Mouse (Mus musculus) midbrain, embryonic 14.5 days (tissue): ENCODE results near the gene Mecp2. TPM values are rescaled to one million over a fixed set of nuclear protein-coding genes. Genes with fewer than 3 reads are reported as not detected.

ENCODE experiments used
- ATAC-seq: fragments of 200-750 bp; cut with Nextera tagmentation; 2 replicates; pipeline ENCODE4 v1.8.0; 2017; ENCODE audit warnings: moderate number of reproducible peaks, moderate library complexity; ENCODE audit not compliant: low FRiP score, low TSS enrichment
- DNase-seq: peaks from one replicate; pipeline ENCODE4 v3.0.0-alpha.2; 2015
- H3K27ac ChIP-seq: fragments of 300-500 bp; sonication (generic); replicated peaks from 2 replicates; pipeline ENCODE4 v1.5.1; 2014; ENCODE audit warnings: mild to moderate bottlenecking, low read depth, low read length, moderate library complexity
- H3K27me3 ChIP-seq: fragments of 300-500 bp; sonication (generic); 2 replicates; pipeline ENCODE4 v1.6.1; 2014; ENCODE audit warnings: low read length, control low read depth, mixed read lengths; ENCODE audit not compliant: control insufficient read depth, insufficient read depth
- H3K36me3 ChIP-seq: fragments of 300-500 bp; sonication (generic); 2 replicates; pipeline ENCODE4 v1.6.1; 2014; ENCODE audit warnings: low read length, control low read depth; ENCODE audit not compliant: control insufficient read depth, insufficient read depth
- H3K4me1 ChIP-seq: fragments of 300-500 bp; sonication (generic); 2 replicates; pipeline ENCODE4 v1.6.1; 2014; ENCODE audit warnings: mild to moderate bottlenecking, antibody characterized with exemption, low read length, control low read depth; ENCODE audit not compliant: control insufficient read depth, insufficient read depth
- H3K4me2 ChIP-seq: fragments of 300-500 bp; sonication (generic); 2 replicates; pipeline ENCODE4 v1.6.1; 2014; ENCODE audit warnings: mild to moderate bottlenecking, low read length, moderate library complexity
- H3K4me3 ChIP-seq: fragments of 300-500 bp; sonication (generic); replicated peaks from 2 replicates; pipeline ENCODE4 v1.5.1; 2014; ENCODE audit warnings: low read depth, low read length
- H3K9ac ChIP-seq: fragments of 300-500 bp; sonication (generic); replicated peaks from 2 replicates; pipeline ENCODE4 v1.6.1; 2014; ENCODE audit warnings: mild to moderate bottlenecking, low read length, moderate library complexity
- H3K9me3 ChIP-seq: fragments of 300-500 bp; sonication (generic); 2 replicates; pipeline ENCODE4 v1.6.1; 2016; ENCODE audit warnings: low read length, control low read depth, mixed read lengths; ENCODE audit not compliant: control insufficient read depth
- WGBS: fragments of 180-500 bp; shearing (Covaris S2); extraction: QIAGEN DNeasy Blood & Tissue Kit; methylation state at CpG from one replicate; pipeline ENCODE4 v1.1.7; 2014; 5-methylcytosine and 5-hydroxymethylcytosine counted together
- polyA plus RNA-seq: library from polyadenylated mRNA; unstranded; fragments of >200 nt; fragmentation: Nextera tagmentation; extraction: Ambion mirVana; gene quantifications from 2 replicates; pipeline ENCODE4 v1.2.1, GENCODE M21; 2014

The Mecp2 gene
- polyA plus RNA-seq, 1 experiment from 2014 or later, result 19.4 TPM

DNA sequence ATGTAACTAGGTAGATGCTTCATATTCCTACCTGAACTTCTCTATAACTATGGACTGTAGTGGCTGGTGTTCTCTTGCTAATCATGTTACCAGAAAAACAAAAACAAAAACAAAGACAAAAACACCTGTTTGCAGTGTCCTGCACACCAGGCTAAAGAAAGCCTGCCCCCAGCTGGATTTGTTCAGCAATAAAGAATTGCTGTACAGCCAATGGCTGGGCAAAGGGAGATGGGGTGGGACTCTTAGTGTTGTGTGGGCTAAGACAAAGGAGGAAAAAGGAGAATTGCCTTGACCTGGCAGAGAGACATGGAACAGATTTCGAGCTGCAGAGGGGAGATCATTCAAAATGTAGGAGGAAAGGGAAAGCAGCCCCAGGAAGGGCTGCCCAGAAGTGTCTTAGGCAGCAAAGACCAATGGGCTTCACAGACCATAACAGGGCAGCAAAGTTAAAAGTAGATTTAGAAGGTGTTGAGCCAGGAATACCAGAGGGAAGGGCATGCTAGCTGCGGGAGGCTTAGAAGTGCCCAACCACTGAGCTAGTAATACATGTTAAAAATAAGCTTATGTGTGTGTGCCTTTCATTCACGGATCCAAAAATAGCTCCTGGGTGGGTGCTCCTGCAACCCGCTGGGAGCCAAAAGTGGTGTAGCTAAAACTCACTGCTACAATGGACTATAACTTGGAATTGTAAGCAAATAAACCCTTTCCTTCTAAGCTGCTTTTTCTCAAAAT lies 31.5 kb downstream of the Mecp2 start:
- Histone ChIP-seq H3K27ac (no peak overlapping the region), H3K4me1 (no peaks in the 10 kb centered on the region), H3K9ac (no peak overlapping the region), H3K4me3 (no peak overlapping the region), H3K4me2 (no peak overlapping the region), H3K9me3 (no peaks in the 10 kb centered on the region), H3K36me3 (no peaks in the 10 kb centered on the region), H3K27me3 (no peaks in the 10 kb centered on the region)
- 61% methylated on average over 4 of the region's 4 CpGs for WGBS
- ATAC-seq (no peak), DNase-seq (no peak)

DNA sequence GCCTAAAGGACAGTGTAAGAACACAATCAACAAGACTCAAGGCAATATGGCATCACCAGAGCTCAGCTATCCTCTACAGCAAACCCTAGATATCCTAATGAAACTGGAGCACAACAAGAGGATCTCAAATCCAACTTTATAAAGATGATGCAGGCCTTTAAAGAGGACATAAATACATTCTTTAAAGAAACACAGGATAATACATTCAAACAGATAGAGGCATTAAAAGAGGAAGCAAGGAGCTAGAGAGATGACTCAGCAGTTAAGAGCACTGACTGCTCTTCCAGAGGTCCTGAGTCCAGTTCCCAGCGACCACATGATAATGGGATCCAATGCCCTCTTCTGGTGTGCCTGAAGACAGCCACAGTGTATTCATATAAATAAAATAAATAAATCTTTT lies 40.0 kb downstream of the Mecp2 start:
- no peaks in the 10 kb centered on the region for H3K9me3 ChIP-seq
- H3K4me2 ChIP-seq, result no peak overlapping the region
- no peaks in the 10 kb centered on the region for H3K4me1 ChIP-seq
- H3K4me3 ChIP-seq, result no peak overlapping the region
- no peak for DNase-seq
- ATAC-seq, result no peak
- WGBS, result 69% methylated on average over 1 of the region's 1 CpGs
- H3K9ac ChIP-seq, result no peak overlapping the region
- H3K27ac ChIP-seq, result no peak overlapping the region
- no peaks in the 10 kb centered on the region for H3K36me3 ChIP-seq
- H3K27me3 ChIP-seq, result no peaks in the 10 kb centered on the region

DNA sequence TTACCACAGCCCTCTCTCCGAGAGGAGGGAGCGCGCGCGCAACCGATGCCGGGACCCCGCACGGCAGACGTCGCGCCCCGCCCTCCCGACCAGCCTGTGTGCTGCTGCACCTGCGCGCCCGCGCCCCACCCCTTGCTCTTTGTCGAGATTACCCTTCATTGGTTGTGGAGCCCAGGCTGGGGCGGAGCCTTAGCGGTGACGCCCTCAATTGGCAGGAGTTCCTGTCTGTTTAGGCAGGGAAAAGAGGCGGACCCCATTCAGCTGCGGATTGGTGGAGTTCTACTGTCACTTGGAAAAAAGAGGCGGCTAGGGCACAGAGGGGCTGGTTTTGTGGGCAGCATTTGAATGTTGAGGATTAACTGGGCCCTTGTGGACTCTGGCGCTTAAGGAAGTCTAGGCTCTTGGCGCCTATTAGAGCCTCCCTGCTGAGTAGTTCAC lies 49.5 kb downstream of the Mecp2 start:
- Histone ChIP-seq H3K9ac (peak overlapping the region; percentile 70), H3K27me3 (no peaks in the 10 kb centered on the region), H3K4me1 (no peaks in the 10 kb centered on the region; the same call in none of the 2 replicates), H3K27ac (peak overlapping the region; percentile 95), H3K4me3 (peak overlapping the region; percentile 51), H3K9me3 (no peaks in the 10 kb centered on the region), H3K36me3 (no peaks in the 10 kb centered on the region), H3K4me2 (peak overlapping the region; percentile 50)
- peak; percentile 99 for ATAC-seq
- 16% methylated on average over 24 of the region's 27 CpGs for WGBS
- DNase-seq, result peak; percentile 96

DNA sequence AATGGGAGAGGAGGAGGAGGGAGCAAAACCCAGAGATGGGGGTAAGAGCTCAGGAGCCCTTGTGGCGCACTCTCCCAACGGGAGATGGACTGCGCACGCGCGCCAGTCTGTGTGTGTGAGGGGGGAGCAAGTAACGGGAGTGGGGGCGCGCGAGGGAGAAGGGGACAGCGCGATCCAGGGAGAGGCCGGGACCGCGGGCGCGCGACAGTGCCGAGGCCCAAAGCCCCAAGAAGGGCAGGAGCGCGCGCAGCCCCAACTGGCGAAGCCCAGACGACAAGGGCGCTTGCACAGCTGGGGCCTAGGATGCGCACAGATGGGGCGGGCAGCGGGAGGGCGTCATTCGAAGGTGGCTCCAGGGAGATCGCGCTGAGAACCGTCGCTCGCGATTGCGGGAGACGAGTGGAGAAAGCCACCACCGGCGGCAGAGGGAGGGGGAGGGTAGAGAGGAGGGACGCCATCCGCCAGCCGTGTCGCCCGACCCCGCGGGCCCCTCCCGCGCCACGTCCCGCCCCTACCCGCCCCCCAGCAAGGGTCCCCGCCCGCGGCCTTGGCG lies 50.1 kb downstream of the Mecp2 start:
- peak overlapping the region; percentile 51 for H3K4me3 ChIP-seq
- no peaks in the 10 kb centered on the region for H3K36me3 ChIP-seq
- H3K9ac ChIP-seq, result peak overlapping the region; percentile 70
- H3K4me1 ChIP-seq, result no peaks in the 10 kb centered on the region; the same call in none of the 2 replicates
- peak; percentile 92 for DNase-seq
- H3K9me3 ChIP-seq, result no peaks in the 10 kb centered on the region
- no peaks in the 10 kb centered on the region for H3K27me3 ChIP-seq
- 25% methylated on average over 45 of the region's 56 CpGs for WGBS
- peak; percentile 75 for ATAC-seq
- peak overlapping the region; percentile 95 for H3K27ac ChIP-seq
- peak overlapping the region; percentile 62 for H3K4me2 ChIP-seq

DNA sequence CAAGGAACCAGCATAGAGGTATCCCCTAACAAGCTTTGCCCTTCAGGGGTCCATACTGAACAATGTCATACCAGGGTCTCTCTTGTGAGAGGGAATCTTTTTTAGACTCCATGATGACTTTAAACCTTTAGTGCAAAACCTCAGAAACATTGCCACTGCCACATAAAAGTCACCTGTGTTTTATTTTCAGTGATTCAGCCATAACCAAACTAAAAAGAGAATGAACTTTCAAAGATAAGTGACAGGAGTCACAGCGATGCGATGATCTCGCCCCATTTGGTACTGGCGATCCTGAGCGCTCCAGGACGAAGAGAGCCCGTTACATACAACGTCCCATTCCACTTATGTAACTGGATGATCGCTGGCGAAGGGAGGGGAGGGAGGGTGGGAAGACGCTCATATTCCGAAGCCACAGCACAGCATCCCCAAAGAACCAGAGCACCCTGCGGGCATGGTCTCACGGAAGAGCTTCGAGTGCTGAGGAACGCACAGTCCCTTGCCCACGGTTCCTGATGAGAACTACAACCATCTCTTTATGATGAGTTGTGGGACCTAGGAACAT lies 50.8 kb downstream of the Mecp2 start:
- ATAC-seq (no peak), DNase-seq (peak; percentile 23)
- peak overlapping the region; percentile 62 for H3K4me2 ChIP-seq
- H3K27me3 ChIP-seq, result no peaks in the 10 kb centered on the region
- H3K4me3 ChIP-seq, result peak overlapping the region; percentile 51
- peak overlapping the region; percentile 70 for H3K9ac ChIP-seq
- no peaks in the 10 kb centered on the region; the same call in none of the 2 replicates for H3K4me1 ChIP-seq
- no peaks in the 10 kb centered on the region for H3K36me3 ChIP-seq
- H3K27ac ChIP-seq, result peak overlapping the region; percentile 95
- 21% methylated on average over 17 of the region's 17 CpGs for WGBS
- H3K9me3 ChIP-seq, result no peaks in the 10 kb centered on the region

DNA sequence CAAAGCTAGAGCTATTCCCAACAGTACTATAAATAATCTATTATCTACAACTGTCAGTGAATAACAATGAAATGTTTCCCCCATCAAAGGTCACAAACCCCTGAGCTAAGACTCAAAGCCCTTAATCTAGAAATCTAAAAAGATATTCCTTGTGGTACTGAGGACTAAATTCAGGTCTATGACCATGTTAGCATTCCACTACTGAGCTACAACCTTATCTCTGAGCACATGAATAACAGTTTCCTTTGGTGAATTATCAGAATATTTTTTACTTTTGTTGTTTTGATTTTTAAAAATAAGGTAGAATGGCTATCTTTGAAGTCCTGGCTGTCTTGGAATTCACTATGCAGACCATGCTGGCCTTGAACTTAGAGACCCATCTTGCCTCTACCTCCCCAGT lies 64.4 kb downstream of the Mecp2 start:
- DNase-seq, result no peak
- 0 out of 2 replicates have a peak, but pooled peaks cover 2% of the 10 kb centered on the region for H3K36me3 ChIP-seq
- no peaks in the 10 kb centered on the region for H3K9me3 ChIP-seq
- no peak overlapping the region for H3K9ac ChIP-seq
- H3K27ac ChIP-seq, result no peak overlapping the region
- H3K4me1 ChIP-seq, result no peaks in the 10 kb centered on the region
- H3K27me3 ChIP-seq, result no peaks in the 10 kb centered on the region
- no peak overlapping the region for H3K4me2 ChIP-seq
- no peak for ATAC-seq
- H3K4me3 ChIP-seq, result no peak overlapping the region

DNA sequence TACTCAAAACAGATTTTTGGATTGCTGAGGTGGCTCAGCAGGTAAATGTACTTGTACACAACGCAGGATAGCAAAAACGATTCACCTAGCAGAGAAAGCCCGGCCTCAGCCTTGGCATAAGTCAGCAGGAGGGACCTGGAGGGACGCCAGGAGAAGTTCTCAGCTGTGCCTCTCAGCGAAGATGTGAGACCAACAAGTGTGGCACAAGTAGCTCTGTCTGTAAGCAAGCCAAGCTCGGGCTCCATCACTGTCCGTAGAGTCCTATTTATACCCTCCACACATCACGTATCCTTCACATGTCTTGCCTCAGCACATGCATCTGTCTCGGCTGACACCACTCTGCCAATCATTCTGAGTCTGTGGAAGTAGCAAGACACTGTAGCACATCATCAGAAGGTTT lies 67.3 kb downstream of the Mecp2 start:
- H3K4me1 ChIP-seq, result no peaks in the 10 kb centered on the region
- H3K9me3 ChIP-seq, result no peaks in the 10 kb centered on the region
- ATAC-seq, result no peak
- WGBS, result 86% methylated on average over 9 of the region's 9 CpGs
- no peak overlapping the region for H3K27ac ChIP-seq
- no peaks in the 10 kb centered on the region for H3K27me3 ChIP-seq
- H3K4me2 ChIP-seq, result no peak overlapping the region
- no peak overlapping the region for H3K4me3 ChIP-seq
- no peak overlapping the region for H3K9ac ChIP-seq
- no peaks in the 10 kb centered on the region for H3K36me3 ChIP-seq
- no peak for DNase-seq

DNA sequence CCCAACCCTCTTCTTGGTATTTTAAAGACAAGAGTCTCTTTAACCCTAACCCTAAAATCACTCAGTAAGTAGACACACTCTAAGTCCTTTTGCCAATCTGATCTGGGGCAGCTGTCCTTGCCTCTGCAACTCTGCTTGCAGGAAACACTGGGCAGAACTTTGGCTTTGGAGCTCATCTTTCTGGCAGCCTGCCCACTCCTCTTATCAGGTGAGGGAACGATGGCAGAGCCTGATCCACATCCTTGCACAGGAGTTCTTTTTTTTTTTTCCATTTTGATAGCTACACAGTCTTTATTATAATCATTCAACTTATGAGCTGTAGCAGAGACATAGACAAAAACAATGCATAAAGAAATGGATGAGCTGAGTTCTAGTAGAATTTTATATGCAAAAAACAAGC lies 90.1 kb downstream of the Mecp2 start:
- WGBS, result 79% methylated on average over 1 of the region's 1 CpGs
- Histone ChIP-seq H3K4me1 (no peaks in the 10 kb centered on the region), H3K27ac (no peak overlapping the region), H3K4me2 (no peak overlapping the region), H3K4me3 (no peak overlapping the region), H3K9ac (no peak overlapping the region), H3K36me3 (no peaks in the 10 kb centered on the region), H3K9me3 (no peaks in the 10 kb centered on the region), H3K27me3 (no peaks in the 10 kb centered on the region)
- DNase-seq (no peak), ATAC-seq (no peak)
